8 mouse cellular contexts compared by ENCODE assay signal in genomic region chr10:30600094-30600534, GRCm38 (mm10). TPM values are rescaled to one million over a fixed set of nuclear protein-coding genes. Genes with fewer than 3 reads are reported as not detected.
DNase-seq lines count a peak whose midpoint lies in the region; ATAC-seq lines count a peak whose summit lies in the region.

No protein-coding gene starts in this region.

- H3K36me3 ChIP-seq in heart, embryonic 10.5 days = peaks cover 23% of the 10 kb centered on the region
- peaks cover 10% of the 10 kb centered on the region; the same call in 1 of the 2 replicates for H3K36me3 ChIP-seq in embryonic facial prominence, embryonic 15.5 days
- peaks cover 19% of the 10 kb centered on the region for H3K36me3 ChIP-seq in limb, embryonic 12.5 days
- H3K36me3 ChIP-seq in neural tube, embryonic 15.5 days = peaks cover 14% of the 10 kb centered on the region

- H3K4me2 ChIP-seq in embryonic facial prominence, embryonic 15.5 days (replicated peaks) = peak overlapping the region; percentile 67
- peak overlapping the region; percentile 79 for H3K4me2 ChIP-seq in limb, embryonic 12.5 days
- H3K4me2 ChIP-seq in neural tube, embryonic 15.5 days = peak overlapping the region; percentile 84

- H3K27ac ChIP-seq in heart, embryonic 10.5 days = peak overlapping the region; percentile 96
- H3K27ac ChIP-seq in embryonic facial prominence, embryonic 15.5 days (replicated peaks) = peak overlapping the region; percentile 89
- H3K27ac ChIP-seq in limb, embryonic 12.5 days = peak overlapping the region; percentile 85
- H3K27ac ChIP-seq in neural tube, embryonic 15.5 days (replicated peaks) = peak overlapping the region; percentile 85

- H3K4me1 ChIP-seq in heart, embryonic 10.5 days = peaks cover 5% of the 10 kb centered on the region; the same call in 1 of the 2 replicates
- H3K4me1 ChIP-seq in embryonic facial prominence, embryonic 15.5 days = 0 out of 2 replicates have a peak, but pooled peaks cover 11% of the 10 kb centered on the region
- H3K4me1 ChIP-seq in limb, embryonic 12.5 days (replicated peaks) = peaks cover 10% of the 10 kb centered on the region
- H3K4me1 ChIP-seq in neural tube, embryonic 15.5 days = peaks cover 24% of the 10 kb centered on the region

- no peak for DNase-seq in heart, embryonic 10.5 days (ENCODE audit: low spot score)
- DNase-seq in heart, postnatal 4 days = no peak
- DNase-seq in CD8-positive naive resting alpha-beta T cell, adult 2 months (ENCODE audit: low read depth in 2 of 2, low spot score in 2 of 2) = peak; percentile 13 to 20
- no peak for DNase-seq in right cerebral cortex, postnatal 10 days (ENCODE audit: low spot score in 2 of 2)
- no peak for DNase-seq in lung, postnatal 4 days

- peak overlapping the region; percentile 74 for H3K9ac ChIP-seq in embryonic facial prominence, embryonic 15.5 days
- peak overlapping the region; percentile 87 for H3K9ac ChIP-seq in limb, embryonic 12.5 days (replicated peaks)
- H3K9ac ChIP-seq in neural tube, embryonic 15.5 days (replicated peaks) = peak overlapping the region; percentile 78

- H3K27me3 ChIP-seq in heart, embryonic 10.5 days (ENCODE audit: insufficient read depth, poor library complexity, severe bottlenecking) = no peaks in the 10 kb centered on the region
- no peaks in the 10 kb centered on the region for H3K27me3 ChIP-seq in embryonic facial prominence, embryonic 15.5 days
- H3K27me3 ChIP-seq in limb, embryonic 12.5 days = no peaks in the 10 kb centered on the region
- no peaks in the 10 kb centered on the region for H3K27me3 ChIP-seq in neural tube, embryonic 15.5 days (replicated peaks)

- WGBS in heart, embryonic 10.5 days = under 1% methylated on average over 27 of the region's 27 CpGs
- WGBS in embryonic facial prominence, embryonic 15.5 days = 0% methylated on average over 21 of the region's 27 CpGs
- WGBS in limb, embryonic 12.5 days = under 1% methylated on average over 27 of the region's 27 CpGs
- WGBS in neural tube, embryonic 15.5 days = under 1% methylated on average over 27 of the region's 27 CpGs

- no peaks in the 10 kb centered on the region for H3K9me3 ChIP-seq in heart, embryonic 10.5 days
- H3K9me3 ChIP-seq in embryonic facial prominence, embryonic 15.5 days (replicated peaks) = no peaks in the 10 kb centered on the region
- no peaks in the 10 kb centered on the region for H3K9me3 ChIP-seq in limb, embryonic 12.5 days
- no peaks in the 10 kb centered on the region for H3K9me3 ChIP-seq in neural tube, embryonic 15.5 days (replicated peaks)

- H3K4me3 ChIP-seq in heart, embryonic 10.5 days = peak overlapping the region; percentile 91
- H3K4me3 ChIP-seq in embryonic facial prominence, embryonic 15.5 days (replicated peaks) = peak overlapping the region; percentile 78
- H3K4me3 ChIP-seq in limb, embryonic 12.5 days (replicated peaks) = peak overlapping the region; percentile 67
- peak overlapping the region; percentile 78 for H3K4me3 ChIP-seq in neural tube, embryonic 15.5 days (replicated peaks)

- peak; percentile 77 for ATAC-seq in embryonic facial prominence, embryonic 15.5 days (ENCODE audit: insufficient number of reproducible peaks, low FRiP score, low TSS enrichment, low read depth)
- ATAC-seq in limb, embryonic 12.5 days (ENCODE audit: insufficient number of reproducible peaks, insufficient read depth, low FRiP score, low TSS enrichment, low read depth) = peak; percentile 89
- ATAC-seq in neural tube, embryonic 15.5 days (ENCODE audit: low FRiP score) = peak; percentile 82

RNA-seq across cellular contexts. Expression of gene Trmt11, which starts 0.4 kb away (rescaled TPM):
- polyA plus RNA-seq in heart, embryonic 10.5 days (2016; fragmentation: Nextera tagmentation; extraction: Ambion mirVana) = 23.1 and 30.3 TPM in 2 replicates
- 1 to 10 TPM; 7.3 to 7.4 TPM for total RNA-seq in heart, postnatal 4 days (2021)
- 23.0 and 24.6 TPM in 2 replicates for polyA plus RNA-seq in embryonic facial prominence, embryonic 15.5 days (2015; fragmentation: Nextera tagmentation; extraction: Ambion mirVana)
- polyA plus RNA-seq in limb, embryonic 12.5 days (2016; fragmentation: Nextera tagmentation; extraction: Ambion mirVana) = 34.4 and 35.2 TPM in 2 replicates
- 19.7 and 22.3 TPM in 2 replicates for polyA plus RNA-seq in neural tube, embryonic 15.5 days (2015; fragmentation: Nextera tagmentation; extraction: Ambion mirVana)

RNA-seq across cellular contexts. Expression of gene Hint3, which starts 29.3 kb away (rescaled TPM):
- 17.1 and 26.8 TPM in 2 replicates for polyA plus RNA-seq in heart, embryonic 10.5 days (2016; fragmentation: Nextera tagmentation; extraction: Ambion mirVana)
- total RNA-seq in heart, postnatal 4 days (2021) = 10 to 100 TPM; 44.3 to 45.5 TPM
- polyA plus RNA-seq in embryonic facial prominence, embryonic 15.5 days (2015; fragmentation: Nextera tagmentation; extraction: Ambion mirVana) = 20.1 and 21.5 TPM in 2 replicates
- 17.2 and 19.4 TPM in 2 replicates for polyA plus RNA-seq in limb, embryonic 12.5 days (2016; fragmentation: Nextera tagmentation; extraction: Ambion mirVana)
- polyA plus RNA-seq in neural tube, embryonic 15.5 days (2015; fragmentation: Nextera tagmentation; extraction: Ambion mirVana) = 21.5 and 22.7 TPM in 2 replicates

Comparison
In these comparisons a context has a peak if more than half of its experiments do, and no peak if none do; other contexts are left out.
1. DNase-seq: peak in CD8-positive naive resting alpha-beta T cell, adult 2 months (2 of 2); none in heart, embryonic 10.5 days (single experiment), heart, postnatal 4 days (single experiment), right cerebral cortex, postnatal 10 days (0 of 2) and lung, postnatal 4 days (0 of 2).
2. Peak in every context shown above with its lines, with median percentiles within 50 percentile points of each other: H3K27ac ChIP-seq, H3K4me3 ChIP-seq, ATAC-seq, H3K4me2 ChIP-seq and H3K9ac ChIP-seq.